Mouse (Mus musculus) layer of hippocampus, adult 9-11 months (tissue): ENCODE measurements around the gene Psors1c2.
A peak's percentile ranks its signal among the peaks of the same experiment; 100 is the strongest.

Experiments used
- DNase-seq: peaks from one replicate; pipeline ENCODE4 v3.0.0; 2022

The Psors1c2 gene

GRCm38 (mm10) chr17:35524354-35524753 lies 8.6 kb upstream of the Psors1c2 start:
- no peak for DNase-seq

GRCm38 (mm10) chr17:35526644-35527043 lies 6.4 kb upstream of the Psors1c2 start:
- DNase-seq: no peak

- DNase-seq: no peak
Measured at GRCm38 (mm10) chr17:35532360-35532759, 641 bp upstream of the Psors1c2 start.

GRCm38 (mm10) chr17:35534343-35534742 lies 1.3 kb downstream of the Psors1c2 start:
- peak; percentile 63 for DNase-seq

- no peak for DNase-seq
Measured at GRCm38 (mm10) chr17:35537421-35537820, 4.4 kb downstream of the Psors1c2 start.

GRCm38 (mm10) chr17:35538476-35538875 lies 5.5 kb downstream of the Psors1c2 start:
- DNase-seq: no peak

- no peak for DNase-seq
Measured at GRCm38 (mm10) chr17:35539540-35539939, 6.5 kb downstream of the Psors1c2 start.

GRCm38 (mm10) chr17:35542761-35543411 lies 9.9 kb downstream of the Psors1c2 start:
- DNase-seq: peak; percentile 23

- DNase-seq: no peak
Measured at GRCm38 (mm10) chr17:35543412-35543861, 10.4 kb downstream of the Psors1c2 start.

GRCm38 (mm10) chr17:35544001-35544400 lies 11.0 kb downstream of the Psors1c2 start:
- DNase-seq: no peak

- no peak for DNase-seq
Measured at GRCm38 (mm10) chr17:35544680-35545079, 11.7 kb downstream of the Psors1c2 start.

GRCm38 (mm10) chr17:35547465-35547864 lies 14.5 kb downstream of the Psors1c2 start:
- DNase-seq: no peak

- DNase-seq: no peak
Measured at GRCm38 (mm10) chr17:35548636-35549035, 15.6 kb downstream of the Psors1c2 start.

GRCm38 (mm10) chr17:35549437-35550142 lies 16.6 kb downstream of the Psors1c2 start:
- peak; percentile 69 for DNase-seq

GRCm38 (mm10) chr17:35550143-35550494 lies 17.1 kb downstream of the Psors1c2 start:
- DNase-seq: no peak

- DNase-seq: no peak
Measured at GRCm38 (mm10) chr17:35550871-35551270, 17.9 kb downstream of the Psors1c2 start.

- no peak for DNase-seq
Measured at GRCm38 (mm10) chr17:35551881-35552414, 18.9 kb downstream of the Psors1c2 start, which contains the start of gene Cdsn. Gene Cdsn (plus strand): TSS chr17:35552128.

- DNase-seq: no peak
Measured at GRCm38 (mm10) chr17:35554321-35554720, 21.3 kb downstream of the Psors1c2 start.

GRCm38 (mm10) chr17:35554761-35555397 lies 21.9 kb downstream of the Psors1c2 start:
- no peak for DNase-seq

- DNase-seq: no peak
Measured at GRCm38 (mm10) chr17:35556186-35556765, 23.3 kb downstream of the Psors1c2 start.

GRCm38 (mm10) chr17:35556812-35557211 lies 23.8 kb downstream of the Psors1c2 start:
- DNase-seq: no peak

- no peak for DNase-seq
Measured at GRCm38 (mm10) chr17:35557351-35557750, 24.4 kb downstream of the Psors1c2 start.

GRCm38 (mm10) chr17:35558216-35558615 lies 25.2 kb downstream of the Psors1c2 start:
- no peak for DNase-seq
